Mouse (Mus musculus): Measurements from ENCODE around the gene Slc12a3. TPM values are rescaled to one million over a fixed set of nuclear protein-coding genes. Genes with fewer than 3 reads are reported as not detected.

The Slc12a3 gene
- polyA plus RNA-seq (2016; fragmentation: Nextera tagmentation; extraction: Ambion mirVana), result 0.09 TPM in 1 of 2 replicates, not detected in the other

- DNase-seq (ENCODE audit: low spot score), result no peak
- Histone ChIP-seq H3K27ac (0 out of 2 replicates have a peak within 1 kb of the TSS, but pooled peaks have one; percentile 18), H3K4me1 (replicated peaks) (peaks cover 7% of the 10 kb centered on the region; the same call in 1 of the 2 replicates), H3K4me3 (no peak within 1 kb of the TSS), H3K27me3 (ENCODE audit: insufficient read depth, poor library complexity, severe bottlenecking) (no peaks in the 10 kb centered on the region), H3K36me3 (no peaks in the 10 kb centered on the region), H3K9me3 (no peaks in the 10 kb centered on the region)
- WGBS, result 86% methylated on average over 21 of the region's 21 CpGs
Observed at GRCm38 (mm10) chr8:94328932-94329728, at the start of gene Slc12a3. Gene Slc12a3 (plus strand): TSS chr8:94329201.

GRCm38 (mm10) chr8:94280001-94280613 is 48.9 kb upstream of the Slc12a3 start:
- 82% methylated on average over 5 of the region's 5 CpGs for WGBS
- no peak for DNase-seq (ENCODE audit: low spot score)
- Histone ChIP-seq H3K4me3 (no peak overlapping the region), H3K27ac (no peak overlapping the region), H3K4me1 (replicated peaks) (no peaks in the 10 kb centered on the region), H3K36me3 (no peaks in the 10 kb centered on the region), H3K27me3 (ENCODE audit: insufficient read depth, poor library complexity, severe bottlenecking) (no peaks in the 10 kb centered on the region), H3K9me3 (no peaks in the 10 kb centered on the region)

GRCm38 (mm10) chr8:94282453-94282985 is 46.5 kb upstream of the Slc12a3 start:
- no peak overlapping the region for H3K4me3 ChIP-seq
- H3K27me3 ChIP-seq (ENCODE audit: insufficient read depth, poor library complexity, severe bottlenecking), result no peaks in the 10 kb centered on the region
- no peaks in the 10 kb centered on the region for H3K9me3 ChIP-seq
- H3K27ac ChIP-seq, result no peak overlapping the region
- H3K36me3 ChIP-seq, result no peaks in the 10 kb centered on the region
- 92% methylated on average over 3 of the region's 3 CpGs for WGBS
- DNase-seq (ENCODE audit: low spot score), result no peak
- no peaks in the 10 kb centered on the region for H3K4me1 ChIP-seq (replicated peaks)

- Histone ChIP-seq H3K4me3 (no peak overlapping the region), H3K4me1 (replicated peaks) (no peaks in the 10 kb centered on the region), H3K27me3 (ENCODE audit: insufficient read depth, poor library complexity, severe bottlenecking) (no peaks in the 10 kb centered on the region), H3K36me3 (no peaks in the 10 kb centered on the region), H3K9me3 (no peaks in the 10 kb centered on the region), H3K27ac (no peak overlapping the region)
- whole genome bisulfite sequencing, result 94% methylated on average over 7 of the region's 7 CpGs
- no peak for DNase-seq (ENCODE audit: low spot score)
Observed at GRCm38 (mm10) chr8:94284204-94284603, 44.8 kb upstream of the Slc12a3 start.

- Histone ChIP-seq H3K4me1 (replicated peaks) (no peaks in the 10 kb centered on the region), H3K27ac (no peak overlapping the region), H3K4me3 (no peak overlapping the region), H3K27me3 (ENCODE audit: insufficient read depth, poor library complexity, severe bottlenecking) (no peaks in the 10 kb centered on the region), H3K36me3 (peaks cover 18% of the 10 kb centered on the region), H3K9me3 (no peaks in the 10 kb centered on the region)
- WGBS, result 93% methylated on average over 5 of the region's 5 CpGs
- DNase-seq (ENCODE audit: low spot score), result no peak
Observed at GRCm38 (mm10) chr8:94290606-94291005, 38.4 kb upstream of the Slc12a3 start.

- Histone ChIP-seq H3K4me3 (no peak overlapping the region), H3K4me1 (replicated peaks) (peaks cover 9% of the 10 kb centered on the region), H3K27ac (no peak overlapping the region), H3K9me3 (no peaks in the 10 kb centered on the region), H3K36me3 (peaks cover 18% of the 10 kb centered on the region), H3K27me3 (ENCODE audit: insufficient read depth, poor library complexity, severe bottlenecking) (no peaks in the 10 kb centered on the region)
- WGBS, result 89% methylated on average over 6 of the region's 6 CpGs
- no peak for DNase-seq (ENCODE audit: low spot score)
Observed at GRCm38 (mm10) chr8:94292072-94292471, 36.9 kb upstream of the Slc12a3 start.

DNA sequence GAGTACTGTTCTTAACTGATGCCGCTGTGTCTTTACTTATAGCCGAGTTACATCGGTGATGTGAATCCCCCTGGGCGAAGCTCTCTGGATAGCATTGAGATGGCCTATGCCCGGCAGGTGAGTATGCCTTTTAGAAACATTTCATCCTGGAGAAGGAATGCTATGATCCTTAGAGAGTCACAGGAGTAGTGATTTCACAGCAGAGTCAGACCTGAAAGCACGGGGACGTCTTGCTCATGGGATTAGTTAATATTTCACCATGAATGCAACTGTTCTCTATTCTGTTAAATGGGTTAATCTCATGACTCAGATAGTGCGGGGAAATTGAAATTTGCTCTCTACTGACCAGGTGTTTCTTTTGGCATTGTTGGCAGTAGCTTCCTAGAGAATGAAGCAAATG is 36.4 kb upstream of the Slc12a3 start:
- 96% methylated on average over 8 of the region's 8 CpGs for whole genome bisulfite sequencing

GRCm38 (mm10) chr8:94295687-94296086 is 33.3 kb upstream of the Slc12a3 start:
- Histone ChIP-seq H3K4me3 (no peak overlapping the region), H3K4me1 (replicated peaks) (peaks cover 10% of the 10 kb centered on the region), H3K9me3 (no peaks in the 10 kb centered on the region), H3K27me3 (ENCODE audit: insufficient read depth, poor library complexity, severe bottlenecking) (no peaks in the 10 kb centered on the region), H3K27ac (no peak overlapping the region), H3K36me3 (peaks cover 19% of the 10 kb centered on the region)
- no peak for DNase-seq (ENCODE audit: low spot score)
- WGBS, result 84% methylated on average over 6 of the region's 6 CpGs

More for the DNA sequence above, 36.4 kb upstream of the Slc12a3 start:
- peaks cover 18% of the 10 kb centered on the region for H3K36me3 ChIP-seq
- no peak overlapping the region for H3K27ac ChIP-seq
- no peak overlapping the region for H3K4me3 ChIP-seq
- no peaks in the 10 kb centered on the region for H3K9me3 ChIP-seq
- no peak for DNase-seq (ENCODE audit: low spot score)
- H3K4me1 ChIP-seq (replicated peaks), result peaks cover 10% of the 10 kb centered on the region
- H3K27me3 ChIP-seq (ENCODE audit: insufficient read depth, poor library complexity, severe bottlenecking), result no peaks in the 10 kb centered on the region

DNA sequence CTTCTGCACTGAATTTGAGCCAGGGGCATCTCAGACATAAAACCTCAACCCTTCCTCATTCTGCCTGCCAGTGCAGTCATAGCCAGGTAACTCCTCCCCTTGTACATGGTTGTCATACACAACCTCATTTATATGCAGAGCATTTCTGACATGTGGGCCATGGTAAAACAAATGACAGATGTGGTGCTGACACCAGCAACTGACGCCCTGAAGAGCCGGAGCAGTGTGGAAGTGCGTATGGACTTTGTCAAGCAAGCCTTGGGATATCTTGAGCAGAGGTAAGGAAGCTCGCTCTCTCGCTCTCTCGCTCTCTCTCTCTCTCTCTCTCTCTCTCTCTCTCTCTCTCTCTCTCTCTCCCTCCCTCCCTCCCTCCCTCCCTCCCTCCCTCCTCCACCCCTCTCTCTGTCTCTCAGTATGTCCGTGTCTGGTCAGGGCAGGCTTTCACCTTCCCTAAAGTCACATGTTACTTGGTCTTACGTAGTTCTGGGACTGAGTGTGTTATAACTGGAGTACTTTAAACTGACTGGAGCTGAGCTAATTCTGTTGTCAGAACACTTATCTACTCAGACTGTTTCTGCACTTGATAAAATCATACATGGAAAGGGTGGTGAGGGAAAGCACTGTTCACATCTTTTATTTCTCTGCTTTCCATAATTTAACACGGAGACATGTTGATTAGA is 32.5 kb upstream of the Slc12a3 start:
- peaks cover 10% of the 10 kb centered on the region for H3K4me1 ChIP-seq (replicated peaks)
- H3K4me3 ChIP-seq, result no peak overlapping the region
- 79% methylated on average over 9 of the region's 9 CpGs for WGBS
- H3K9me3 ChIP-seq, result no peaks in the 10 kb centered on the region
- no peak for DNase-seq (ENCODE audit: low spot score)
- H3K27ac ChIP-seq, result no peak overlapping the region
- no peaks in the 10 kb centered on the region for H3K27me3 ChIP-seq (ENCODE audit: insufficient read depth, poor library complexity, severe bottlenecking)
- H3K36me3 ChIP-seq, result peaks cover 26% of the 10 kb centered on the region

DNA sequence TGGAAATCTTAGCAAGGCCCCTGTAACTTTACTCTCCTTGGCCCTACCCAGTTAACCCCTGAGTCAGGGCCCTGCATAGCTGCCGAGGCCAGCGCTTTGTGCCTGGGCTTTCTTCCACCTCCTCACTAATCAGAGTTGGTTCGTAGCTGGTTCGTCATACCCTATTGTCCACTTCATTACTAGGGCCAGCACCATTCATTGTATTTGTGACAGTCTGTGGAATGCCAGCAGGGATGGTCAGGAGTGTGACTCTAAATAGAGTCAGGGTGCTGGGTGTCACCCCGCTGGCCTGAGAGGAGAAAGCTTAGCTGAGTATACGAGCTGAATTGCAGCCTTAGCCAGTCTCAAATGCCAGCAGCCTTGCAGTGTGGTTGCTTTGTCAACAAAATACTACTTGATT is 31.9 kb upstream of the Slc12a3 start:
- Histone ChIP-seq H3K36me3 (peaks cover 33% of the 10 kb centered on the region), H3K27ac (no peak overlapping the region), H3K4me1 (replicated peaks) (peaks cover 10% of the 10 kb centered on the region), H3K4me3 (no peak overlapping the region), H3K9me3 (no peaks in the 10 kb centered on the region), H3K27me3 (ENCODE audit: insufficient read depth, poor library complexity, severe bottlenecking) (no peaks in the 10 kb centered on the region)
- no peak for DNase-seq (ENCODE audit: low spot score)
- 59% methylated on average over 6 of the region's 6 CpGs for WGBS

- no peak overlapping the region for H3K4me3 ChIP-seq
- H3K27me3 ChIP-seq (ENCODE audit: insufficient read depth, poor library complexity, severe bottlenecking), result no peaks in the 10 kb centered on the region
- H3K9me3 ChIP-seq, result no peaks in the 10 kb centered on the region
- no peak for DNase-seq (ENCODE audit: low spot score)
- peaks cover 10% of the 10 kb centered on the region for H3K4me1 ChIP-seq (replicated peaks)
- 73% methylated on average over 4 of the region's 4 CpGs for WGBS
- H3K36me3 ChIP-seq, result peaks cover 52% of the 10 kb centered on the region
- H3K27ac ChIP-seq, result no peak overlapping the region
Observed at GRCm38 (mm10) chr8:94300809-94301208, 28.2 kb upstream of the Slc12a3 start.

DNA sequence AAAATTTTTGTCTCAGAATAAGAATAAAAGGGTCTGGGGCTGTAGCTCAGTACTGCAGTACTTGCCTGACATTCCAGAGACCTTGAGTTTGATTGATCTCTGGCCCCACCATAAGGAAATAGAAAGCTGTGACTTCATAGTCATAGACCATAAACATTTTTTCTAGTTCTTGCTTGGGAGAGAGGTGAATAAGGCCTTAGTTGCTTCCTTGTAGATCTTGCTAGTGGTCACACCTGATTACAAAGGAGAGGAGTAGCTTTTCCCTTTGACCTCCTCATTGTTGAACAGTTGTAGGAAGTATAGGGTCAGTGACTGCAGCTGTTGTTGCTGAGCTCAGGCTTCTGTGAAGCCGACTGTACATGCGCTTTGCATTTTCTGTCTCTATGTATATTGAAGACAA is 24.6 kb upstream of the Slc12a3 start:
- Histone ChIP-seq H3K9me3 (no peaks in the 10 kb centered on the region), H3K4me3 (no peak overlapping the region), H3K27ac (no peak overlapping the region), H3K4me1 (replicated peaks) (no peaks in the 10 kb centered on the region), H3K27me3 (ENCODE audit: insufficient read depth, poor library complexity, severe bottlenecking) (no peaks in the 10 kb centered on the region), H3K36me3 (peaks cover 86% of the 10 kb centered on the region)
- 93% methylated on average over 2 of the region's 2 CpGs for WGBS
- DNase-seq (ENCODE audit: low spot score), result no peak
